Mouse (Mus musculus): ENCODE measurements around the gene Hacl1.

- TF ChIP-seq HCFC1 (IDR thresholded peaks at IDR 0.05; ENCODE audit: borderline replicate concordance, insufficient read depth, low read length): no peak
- TF ChIP-seq ZNF384 (IDR thresholded peaks at IDR 0.05; ENCODE audit: low read depth, low read length): no peak
- TF ChIP-seq ZC3H11A (IDR thresholded peaks at IDR 0.05; ENCODE audit: borderline replicate concordance, low read depth, low read length): no peak
- no peak for TF ChIP-seq MAFK (IDR thresholded peaks at IDR 0.05; ENCODE audit: insufficient read depth, low read depth, low read length)
- no peak for TF ChIP-seq CHD2 (IDR thresholded peaks at IDR 0.05; ENCODE audit: low read depth, low read length)
These were observed 35.6 kb downstream of the Hacl1 start for GRCm38 (mm10) chr14:31605514-31605913.
